Mouse (Mus musculus) frontal cortex, postnatal 14 days (tissue): ENCODE results near the gene Podxl.

ENCODE experiments used
- DNase-seq, 2 experiments: peaks; one replicate each; pipeline ENCODE4 v3.0.0; 2022; ENCODE audit warnings: low spot score in 2 of 2

The Podxl gene

GRCm38 (mm10) chr6:31524121-31524520 lies 39.7 kb downstream of the Podxl start:
- no peak for DNase-seq

GRCm38 (mm10) chr6:31523657-31524056 lies 40.1 kb downstream of the Podxl start:
- DNase-seq, result no peak

DNA sequence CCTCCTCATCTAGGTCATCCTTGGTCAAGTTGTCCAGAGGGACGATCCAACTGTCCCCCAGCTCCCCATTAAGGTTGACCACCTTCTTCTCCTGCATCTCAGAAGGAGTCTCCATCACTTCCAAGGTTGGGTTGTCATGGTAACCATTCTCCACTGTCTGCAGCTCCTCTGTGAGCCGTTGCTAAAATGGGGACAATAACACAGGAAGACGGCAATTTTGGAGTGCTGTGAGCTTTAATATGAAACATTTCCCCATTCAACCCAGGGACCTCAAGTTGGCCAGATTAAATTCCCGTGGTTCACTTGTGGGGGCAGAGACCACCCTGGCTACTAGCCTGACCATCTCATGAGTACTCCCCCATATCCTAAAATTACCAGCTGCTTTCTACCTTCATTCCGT lies 40.7 kb downstream of the Podxl start:
- DNase-seq, result peak in 1 of 2 experiments; percentile 42

DNA sequence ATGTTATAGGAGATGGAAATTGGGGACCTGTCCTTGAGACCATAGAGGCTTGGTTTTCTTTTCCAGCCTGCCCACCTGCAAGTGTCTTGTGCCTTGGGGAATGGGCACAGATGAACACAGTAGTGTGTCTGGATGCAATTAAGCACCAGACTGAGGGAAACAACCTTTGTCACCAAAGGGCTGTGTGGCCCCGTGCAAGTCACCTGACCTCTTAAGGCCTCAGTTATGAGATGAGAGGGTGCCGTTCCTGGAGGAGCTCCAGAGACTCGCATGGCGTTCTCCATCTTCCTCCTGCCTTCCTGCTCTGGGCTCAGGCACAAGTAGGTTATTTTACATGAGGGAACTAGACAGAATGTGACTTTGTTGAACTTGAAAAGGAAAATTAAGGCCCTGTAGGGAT lies 41.3 kb downstream of the Podxl start:
- DNase-seq, result no peak

GRCm38 (mm10) chr6:31521491-31522355 lies 42.1 kb downstream of the Podxl start:
- no peak for DNase-seq

DNA sequence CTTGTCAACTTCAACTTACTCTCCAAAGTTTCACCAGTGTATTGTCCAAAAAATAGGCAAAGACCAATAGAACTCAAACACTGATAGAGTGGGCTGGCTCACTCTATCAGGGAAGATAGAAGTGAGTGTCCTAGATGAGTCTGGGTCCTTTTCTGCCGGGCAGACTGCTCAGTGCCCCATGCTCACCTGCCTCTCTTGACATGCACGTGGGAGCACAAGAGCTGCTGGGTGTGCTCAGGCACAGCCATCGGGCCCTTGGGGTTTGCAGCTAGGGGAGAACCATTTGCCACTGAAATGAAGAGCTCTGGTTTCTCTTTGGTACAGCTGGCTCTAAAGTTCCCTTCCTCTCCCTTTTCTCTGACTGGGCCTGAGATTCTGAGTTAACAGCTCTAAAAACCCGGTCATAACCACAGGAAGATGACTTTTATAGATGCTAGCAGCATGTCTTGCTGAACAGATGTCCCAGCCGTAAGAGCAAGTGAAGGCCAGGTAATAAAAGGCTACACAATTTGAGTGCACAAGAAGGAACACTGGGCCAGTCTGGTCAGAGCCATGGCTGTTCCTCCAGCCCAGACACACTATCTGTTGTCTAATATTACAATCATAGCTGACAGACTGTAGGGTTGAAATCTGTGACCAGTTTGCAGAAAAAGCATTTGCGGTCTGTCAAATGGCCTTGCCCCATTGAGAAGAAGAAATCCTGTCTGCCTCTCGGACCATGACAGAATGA lies 43.1 kb downstream of the Podxl start:
- no peak for DNase-seq

- no peak for DNase-seq
Observed at GRCm38 (mm10) chr6:31519001-31519471, 44.7 kb downstream of the Podxl start.

DNA sequence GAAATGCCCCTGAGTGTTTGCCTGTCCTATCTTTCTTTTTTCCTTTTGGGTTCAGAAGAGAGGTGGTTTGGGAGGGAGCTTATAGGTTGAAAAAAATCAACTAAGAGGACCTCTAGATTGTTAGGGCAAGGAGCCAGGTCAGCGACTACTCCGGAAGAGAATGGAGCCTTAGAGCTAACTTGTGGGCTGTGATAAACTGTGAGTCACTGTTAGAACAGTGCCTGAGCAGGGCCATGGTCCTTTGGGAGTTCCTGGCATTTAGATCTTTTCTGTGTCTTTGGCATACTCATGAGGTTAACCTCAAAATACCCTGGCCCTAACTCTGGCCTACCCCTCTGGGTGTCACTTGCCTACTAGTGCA lies 45.5 kb downstream of the Podxl start:
- no peak for DNase-seq

GRCm38 (mm10) chr6:31517681-31518337 lies 46.0 kb downstream of the Podxl start:
- DNase-seq, result no peak

DNA sequence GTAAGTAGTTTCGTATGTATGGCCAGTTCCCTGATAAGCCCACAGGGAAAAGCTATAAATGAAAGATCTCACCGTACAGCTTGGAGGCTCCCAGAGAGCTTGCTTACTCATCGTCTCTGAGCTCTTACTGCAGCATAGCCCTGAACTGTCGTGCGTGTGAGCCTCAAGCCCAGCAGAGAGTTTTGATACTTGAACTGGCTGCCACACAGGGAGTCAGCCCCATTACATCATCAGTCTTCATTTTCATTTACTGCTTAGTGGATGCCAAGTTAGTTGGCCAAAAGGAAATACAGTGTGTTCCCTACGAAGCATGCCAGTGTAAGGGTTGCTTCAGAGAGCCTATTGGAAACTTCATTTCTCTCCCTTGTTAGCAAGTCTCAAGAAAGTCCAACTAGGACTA lies 50.1 kb downstream of the Podxl start:
- no peak for DNase-seq

DNA sequence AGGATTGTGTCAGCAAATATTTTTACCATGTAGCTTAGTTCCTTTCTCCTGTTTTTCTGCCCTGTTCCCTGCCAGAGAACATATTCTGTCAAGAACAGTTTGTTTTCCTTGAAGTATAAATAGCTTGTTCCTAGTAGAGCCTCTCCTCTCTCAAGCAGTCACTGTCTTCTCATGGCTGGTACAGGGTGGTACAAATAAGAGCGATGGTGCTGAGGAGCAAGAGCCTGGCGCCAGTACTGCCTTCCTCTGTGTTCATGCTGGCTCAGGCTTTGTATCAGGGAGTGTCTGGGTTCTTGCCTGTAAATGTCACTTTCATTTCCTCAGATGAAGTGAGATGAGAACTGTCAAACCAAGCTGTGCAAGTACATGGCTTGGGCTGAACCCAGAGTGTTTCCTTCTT lies 61.2 kb downstream of the Podxl start:
- no peak for DNase-seq

DNA sequence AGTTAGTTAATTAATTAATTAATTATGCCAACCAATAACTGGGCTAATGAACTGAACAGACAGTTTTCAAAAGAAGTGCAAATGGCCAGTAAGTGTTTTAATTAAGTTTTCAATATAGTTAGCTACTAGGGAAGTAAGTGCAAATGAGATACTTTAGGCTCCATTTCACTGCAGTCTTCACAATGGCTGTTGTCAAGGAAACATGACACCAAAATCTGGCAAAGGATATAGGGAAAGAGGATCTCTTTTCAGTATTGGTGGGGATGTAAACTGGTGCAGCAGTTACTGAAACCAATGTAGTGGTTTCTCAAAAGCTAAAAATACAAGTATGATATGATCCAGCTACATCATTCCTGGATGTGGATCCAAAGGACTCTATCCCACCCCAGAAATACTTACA lies 63.1 kb downstream of the Podxl start:
- DNase-seq, result no peak

GRCm38 (mm10) chr6:31500260-31500659 lies 63.5 kb downstream of the Podxl start:
- DNase-seq, result no peak

- no peak for DNase-seq
Observed at GRCm38 (mm10) chr6:31499836-31500235, 63.9 kb downstream of the Podxl start.

DNA sequence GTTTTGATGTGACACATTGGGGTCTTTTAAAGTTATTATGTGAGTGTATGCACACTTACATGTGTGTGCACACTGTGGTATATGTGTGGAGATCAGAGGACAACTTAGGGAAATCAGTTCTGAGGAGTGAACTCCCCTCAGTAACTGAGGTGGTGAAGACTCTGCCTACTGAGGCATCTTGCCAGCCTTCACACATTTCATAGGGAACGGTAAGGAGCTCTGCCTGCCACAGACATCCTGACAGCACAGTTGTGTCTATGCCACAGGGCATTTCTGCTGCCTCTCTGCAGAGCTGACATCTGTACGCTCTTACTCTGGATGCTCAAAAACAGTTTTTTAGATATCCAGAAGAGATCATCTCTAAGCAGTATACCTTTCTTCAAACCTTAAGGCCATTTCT lies 67.6 kb downstream of the Podxl start:
- DNase-seq, result no peak

GRCm38 (mm10) chr6:31495122-31495731 lies 68.6 kb downstream of the Podxl start:
- DNase-seq, result no peak

DNA sequence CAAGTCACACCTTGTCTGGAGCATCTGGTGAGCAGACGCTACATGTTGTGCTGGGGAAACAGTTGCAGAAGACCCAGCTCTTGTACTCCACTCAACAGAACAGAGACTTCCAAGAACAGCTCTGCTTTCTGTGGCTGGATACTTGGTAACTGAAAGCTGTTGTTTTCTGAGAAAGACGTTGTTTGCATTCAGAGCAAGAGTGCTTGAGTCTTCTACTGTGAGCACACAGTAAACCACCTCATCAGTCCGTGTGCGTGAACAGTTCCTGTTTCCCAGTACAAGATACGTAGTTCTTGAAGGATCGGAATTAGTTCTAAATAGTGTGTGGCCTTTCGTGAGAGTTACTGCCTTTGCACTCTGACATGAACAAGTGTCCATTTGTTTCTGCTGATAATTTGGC lies 73.8 kb downstream of the Podxl start:
- DNase-seq, result no peak

DNA sequence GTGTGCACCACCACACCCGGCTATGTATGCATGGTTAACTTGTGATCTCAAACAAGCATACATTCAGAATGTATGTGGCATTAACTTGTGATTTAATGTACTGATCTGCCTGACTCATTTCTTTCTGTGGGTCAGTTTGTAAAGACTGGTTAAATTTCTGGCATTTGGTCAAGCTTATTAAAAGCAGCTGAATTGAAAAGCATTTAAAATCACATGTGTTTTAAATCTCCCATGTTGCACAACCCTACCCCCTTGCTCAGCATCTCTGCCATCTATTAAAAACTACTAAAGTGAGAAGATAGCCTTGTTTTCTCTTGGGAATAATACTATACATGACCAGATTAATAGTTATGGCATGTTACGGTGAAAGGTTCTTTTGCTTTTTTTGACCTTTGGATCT lies 77.2 kb downstream of the Podxl start:
- no peak for DNase-seq

GRCm38 (mm10) chr6:31480008-31480407 lies 83.8 kb downstream of the Podxl start:
- DNase-seq, result no peak

- no peak for DNase-seq
Observed at GRCm38 (mm10) chr6:31478221-31478620, 85.6 kb downstream of the Podxl start.
